Comparison of ENCODE assay signal across 8 mouse cellular contexts in the genomic region with DNA sequence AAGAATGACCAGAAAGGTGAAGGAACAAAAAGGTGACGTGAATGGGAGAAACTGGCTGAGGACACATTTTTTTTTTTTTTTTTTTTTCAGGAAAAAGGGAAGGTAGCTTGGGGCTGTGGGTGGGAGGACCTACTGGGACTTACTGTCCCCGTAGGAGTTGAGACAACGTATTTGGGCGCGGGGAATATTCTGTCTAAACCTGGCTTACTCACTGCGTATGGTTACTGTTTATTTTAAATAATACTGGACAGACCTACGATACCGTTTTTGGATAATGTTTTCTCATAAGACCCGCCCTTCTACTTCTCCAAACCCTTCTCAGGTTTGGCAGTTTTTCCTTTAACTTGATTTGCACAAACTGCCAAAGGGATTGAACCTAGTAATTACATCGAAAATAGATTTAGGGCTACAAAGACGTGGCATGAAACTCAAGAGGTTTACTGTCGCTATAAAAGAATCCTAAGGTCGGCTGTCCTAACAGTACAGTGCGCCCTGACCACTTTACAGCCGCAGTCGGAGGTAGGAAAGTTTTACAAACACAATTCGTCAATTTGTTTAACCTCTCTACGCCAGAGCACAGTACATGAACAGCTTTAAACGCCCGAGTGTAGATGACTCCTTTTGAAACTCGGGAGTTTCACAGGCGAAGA. TPM values are rescaled to one million over a fixed set of nuclear protein-coding genes. Genes with fewer than 3 reads are reported as not detected.
A peak's percentile ranks its signal among the peaks of the same experiment; 100 is the strongest.
DNase-seq lines count a peak whose midpoint lies in the region; ATAC-seq and TF ChIP-seq lines count a peak whose summit lies in the region.

No protein-coding gene starts in this region.

- peaks cover 8% of the 10 kb centered on the region for H3K36me3 ChIP-seq in heart, adult 2 months (ENCODE audit: control insufficient read depth, insufficient read depth, low read length)
- H3K36me3 ChIP-seq in MEL (ENCODE audit: control insufficient read depth in 1 of 2, insufficient read depth in 2 of 2, low read length in 2 of 2), result peaks cover 8 to 42% of the 10 kb centered on the region in 2 experiments

- no peak for DNase-seq in heart, adult 2 months
- no peak for DNase-seq in heart, adult 8-10 months (ENCODE audit: low spot score)
- no peak for DNase-seq in MEL (ENCODE audit: low read depth, low spot score)
- no peak for DNase-seq in thymus, postnatal 10 days (ENCODE audit: low spot score in 2 of 2)
- no peak for DNase-seq in kidney, postnatal 10 days

- H3K9ac ChIP-seq in heart, adult 2 months (ENCODE audit: low read depth, low read length), result peak overlapping the region; percentile 72
- H3K9ac ChIP-seq in MEL (ENCODE audit: control insufficient read depth, low read depth, low read length, poor library complexity, severe bottlenecking), result peak overlapping the region; percentile 78

- peak overlapping the region; percentile 96 for H3K4me3 ChIP-seq in heart, adult 2 months
- peak overlapping the region; percentile 79 to 94 for H3K4me3 ChIP-seq in MEL (ENCODE audit: control insufficient read depth in 1 of 2, insufficient read depth in 1 of 2, low read depth in 2 of 2, low read length in 2 of 2)

- TF ChIP-seq POLR2A in heart, adult 2 months (IDR thresholded peaks at IDR 0.05; ENCODE audit: insufficient read depth, low read depth, low read length), result no peak
- no peak for TF ChIP-seq POLR2A in MEL (IDR thresholded peaks at IDR 0.05; ENCODE audit: control insufficient read depth in 1 of 2, insufficient read depth in 1 of 2, low read depth in 1 of 2, low read length in 2 of 2, poor library complexity in 1 of 2)

- intact Hi-C loops in heart, adult 2 months (cut with DNase I), result loop anchor here (5.0 kb wide), 1 partner anchor 123 kb away; no protein-coding TSS in a partner anchor

- WGBS in heart, adult 2 months, result 5% methylated on average over 22 of the region's 22 CpGs

- no peak for TF ChIP-seq CTCF in heart, adult 2 months (IDR thresholded peaks at IDR 0.05)
- no peak for TF ChIP-seq CTCF in MEL (IDR thresholded peaks at IDR 0.05 in 2 of 3, conservative IDR thresholded peaks at IDR 0.05 in 1 of 3; ENCODE audit: control insufficient read depth in 1 of 3, insufficient read depth in 1 of 3, low read depth in 2 of 3, low read length in 3 of 3, poor library complexity in 1 of 3, severe bottlenecking in 1 of 3)

- TF ChIP-seq RAD21 in MEL (IDR thresholded peaks at IDR 0.05; ENCODE audit: low read depth, low read length), result no peak

- no peak for TF ChIP-seq EP300 in heart, adult 2 months (IDR thresholded peaks at IDR 0.05; ENCODE audit: insufficient read depth, low read depth, low read length)
- TF ChIP-seq EP300 in MEL (IDR thresholded peaks at IDR 0.05; ENCODE audit: low read depth in 1 of 2, low read length in 2 of 2), result no peak

- no peaks in the 10 kb centered on the region for H3K27me3 ChIP-seq in heart, adult 2 months (ENCODE audit: control insufficient read depth, insufficient read depth, low read length)
- no peaks in the 10 kb centered on the region for H3K27me3 ChIP-seq in MEL (ENCODE audit: control insufficient read depth in 1 of 2, insufficient read depth in 2 of 2, low read length in 2 of 2)

- peak overlapping the region; percentile 99 for H3K27ac ChIP-seq in heart, adult 2 months
- H3K27ac ChIP-seq in MEL (ENCODE audit: control insufficient read depth, low read depth, low read length), result 0 out of 2 replicates have a peak overlapping the region, but pooled peaks have one; percentile 7

- no peaks in the 10 kb centered on the region for H3K9me3 ChIP-seq in MEL (replicated peaks; ENCODE audit: insufficient read depth, low read length)

- H3K4me1 ChIP-seq in heart, adult 2 months (ENCODE audit: control insufficient read depth, insufficient read depth, low read length), result peaks cover 6% of the 10 kb centered on the region
- H3K4me1 ChIP-seq in MEL (ENCODE audit: control insufficient read depth in 1 of 2, insufficient read depth in 2 of 2, low read length in 2 of 2), result peaks cover 16 to 32% of the 10 kb centered on the region in 2 experiments

- H3K79me2 ChIP-seq in heart, adult 2 months (replicated peaks; ENCODE audit: control insufficient read depth, insufficient read depth, low read length), result peaks cover 5% of the 10 kb centered on the region
- peaks cover 42% of the 10 kb centered on the region for H3K79me2 ChIP-seq in MEL (ENCODE audit: control insufficient read depth, insufficient read depth, low read length, poor library complexity)

- ATAC-seq in hematopoietic stem cell, adult 5-6 weeks (replicated peaks in 1 of 2; ENCODE audit: insufficient read depth in 1 of 2, low FRiP score in 2 of 2, low TSS enrichment in 1 of 2, low read depth in 1 of 2, poor library complexity in 2 of 2, severe bottlenecking in 2 of 2), result peak; percentile 6 to 29; a peak in 3 of 4 replicates
- peak; percentile 20 for ATAC-seq in megakaryocyte, adult 5-6 weeks (ENCODE audit: poor library complexity, severe bottlenecking)
- ATAC-seq in granulocyte monocyte progenitor cell, adult 5-6 weeks (replicated peaks; ENCODE audit: poor library complexity, severe bottlenecking), result no peak

TF ChIP-seq in MEL, 35 proteins besides CTCF, POLR2A, EP300 and RAD21:
- TF ChIP-seq RCOR1 (IDR thresholded peaks at IDR 0.05; ENCODE audit: low read depth, low read length), result no peak
- no peak; the same call in 1 of the 2 replicates for TF ChIP-seq MXI1 (IDR thresholded peaks at IDR 0.05; ENCODE audit: low read depth, low read length)
- no peak for TF ChIP-seq USF1 (IDR thresholded peaks at IDR 0.05; ENCODE audit: low read depth, low read length)
- no peak for TF ChIP-seq TAL1 (IDR thresholded peaks at IDR 0.05; ENCODE audit: low read length)
- TF ChIP-seq NELFE (IDR thresholded peaks at IDR 0.05; ENCODE audit: low read depth, low read length), result no peak
- peak; percentile 86 for TF ChIP-seq ZNF384 (IDR thresholded peaks at IDR 0.05; ENCODE audit: low read depth, low read length)
- no peak for TF ChIP-seq SMC3 (IDR thresholded peaks at IDR 0.05; ENCODE audit: low read depth, low read length)

RNA-seq across cellular contexts. Expression of a gene that starts 0.7 kb away (rescaled TPM):
- total RNA-seq in heart, adult 2 months (2021), result 10 to 100 TPM; 84.4 to 88.3 TPM
- 48.5 and 89.4 TPM in 2 replicates for polyA plus RNA-seq in heart, adult 2 months (2012; rRNA removed)
- 10 to 100 TPM; 64.8 to 73.0 (median 72.5) TPM for total RNA-seq in heart, adult 8-10 months (2022)
- total RNA-seq in MEL (2012; rRNA removed), result 99.2 and 113 TPM in 2 replicates
- 100 to 1,000 TPM in 1 of 2 experiments, 10 to 100 TPM in 1; 81.1 to 149 TPM for polyA plus RNA-seq in MEL (2012; ENCODE audit: insufficient read depth in 1 of 2, insufficient read length in 2 of 2, low read depth in 1 of 2, low replicate concordance in 2 of 2, missing spikeins in 1 of 2)
- 99.9 and 103 TPM in 2 replicates for total RNA-seq in hematopoietic stem cell, adult 5-6 weeks (2017)
- 114 and 122 TPM in 2 replicates for total RNA-seq in megakaryocyte, adult 5-6 weeks (2015)
- 91.6 and 103 TPM in 2 replicates for total RNA-seq in megakaryocyte, adult 5-6 weeks (2017)
- total RNA-seq in granulocyte monocyte progenitor cell, adult 5-6 weeks (2014; fragmentation: Nextera tagmentation), result 64.1 and 73.3 TPM in 2 replicates
- 92.7 and 98.3 TPM in 2 replicates for total RNA-seq in granulocyte monocyte progenitor cell, adult 5-6 weeks (2017)

RNA-seq across cellular contexts. Expression of a gene that starts 1.1 kb away (rescaled TPM):
- total RNA-seq in heart, adult 2 months (2021), result not detected
- polyA plus RNA-seq in heart, adult 2 months (2012; rRNA removed), result not detected in 2 replicates
- under 1 TPM in 1 of 4 experiments, not detected in 3; 0.65 TPM for total RNA-seq in heart, adult 8-10 months (2022)
- 17.9 and 23.9 TPM in 2 replicates for total RNA-seq in MEL (2012; rRNA removed)
- polyA plus RNA-seq in MEL (2012; ENCODE audit: insufficient read depth in 1 of 2, insufficient read length in 2 of 2, low read depth in 1 of 2, low replicate concordance in 2 of 2, missing spikeins in 1 of 2), result not detected
- total RNA-seq in hematopoietic stem cell, adult 5-6 weeks (2017), result not detected in 2 replicates
- total RNA-seq in megakaryocyte, adult 5-6 weeks (2015), result not detected in 2 replicates
- not detected in 2 replicates for total RNA-seq in megakaryocyte, adult 5-6 weeks (2017)
- not detected in 2 replicates for total RNA-seq in granulocyte monocyte progenitor cell, adult 5-6 weeks (2014; fragmentation: Nextera tagmentation)
- total RNA-seq in granulocyte monocyte progenitor cell, adult 5-6 weeks (2017), result not detected in 2 replicates

Comparison
In these comparisons a context has a peak if more than half of its experiments do, and no peak if none do; other contexts are left out.
1. RNA of a gene that starts 1.1 kb away (total RNA-seq): 17.9 to 23.9 TPM in MEL; 0.65 TPM in heart, adult 8-10 months, not detected in heart, adult 2 months, not detected in granulocyte monocyte progenitor cell, adult 5-6 weeks, not detected in hematopoietic stem cell, adult 5-6 weeks and not detected in megakaryocyte, adult 5-6 weeks; every median in the first group is over 10 times any median in the second.